Mouse (Mus musculus) stomach, postnatal 0 days (tissue): ENCODE measurements around the gene Sel1l3.

Experiments
- CTCF ChIP-seq: IDR thresholded peaks from 2 replicates; pipeline ENCODE4 v1.5.1; 2016; ENCODE audit warnings: antibody characterized with exemption, low read depth, mild to moderate bottlenecking, moderate library complexity
- EP300 ChIP-seq: optimal IDR thresholded peaks from 2 replicates; pipeline ENCODE3; 2016; ENCODE audit warnings: antibody characterized with exemption

DNA sequence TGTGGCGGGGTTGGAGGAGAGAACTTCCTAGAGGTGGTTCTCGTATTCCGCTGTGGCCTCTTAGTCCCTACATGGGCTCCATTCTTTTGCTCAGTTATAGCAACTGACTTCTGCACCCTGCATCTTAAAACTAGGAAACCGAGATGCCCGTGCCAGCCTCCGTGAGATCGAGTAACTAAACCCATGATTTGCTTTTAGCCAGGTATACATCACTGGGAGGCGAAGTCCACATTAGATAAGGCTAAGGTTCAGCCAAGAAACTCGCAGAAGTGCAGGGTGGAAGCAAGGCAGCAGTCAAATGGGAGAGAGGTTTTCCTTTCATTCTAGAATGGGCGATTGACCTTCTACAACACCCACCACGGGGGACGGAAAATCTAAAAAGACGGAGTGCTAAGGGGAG lies 11.7 kb upstream of the Sel1l3 start:
- TF ChIP-seq CTCF: no peak
- TF ChIP-seq EP300: no peak
